Comparison of ENCODE assay signal across 1 mouse cellular context in the genomic region with DNA sequence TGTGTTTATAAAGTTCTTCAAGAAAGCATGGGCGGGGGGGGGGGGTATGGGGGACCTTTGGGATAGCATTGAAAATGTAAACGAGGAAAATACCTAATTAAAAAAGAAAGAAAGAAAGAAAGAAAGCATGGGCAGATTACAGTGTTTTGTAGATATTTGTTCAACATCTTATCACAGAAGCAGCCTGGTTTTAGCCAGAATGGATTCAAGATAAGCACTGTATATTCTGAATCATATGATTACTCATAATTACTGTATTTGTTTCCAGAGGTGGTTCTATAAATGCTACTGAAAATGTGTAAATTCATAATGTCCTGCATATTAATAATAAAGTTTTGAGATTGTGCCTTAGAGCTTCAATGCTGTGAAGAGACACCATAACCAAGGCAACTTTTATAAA.
A peak's percentile ranks its signal among the peaks of the same experiment; 100 is the strongest.
TF ChIP-seq lines count a peak whose summit lies in the region.

No protein-coding gene starts in this region.

TF ChIP-seq in MEL, 35 proteins besides CTCF, POLR2A, EP300 and RAD21:
- peak; percentile 37; the same call in 1 of the 2 replicates for TF ChIP-seq USF1 (IDR thresholded peaks at IDR 0.05; ENCODE audit: low read depth, low read length)
- TF ChIP-seq TAL1 (IDR thresholded peaks at IDR 0.05; ENCODE audit: low read length): peak; percentile 67
- TF ChIP-seq MYC (IDR thresholded peaks at IDR 0.05; ENCODE audit: low read depth, low read length): 0 out of 2 replicates have a peak, but pooled peaks have one; percentile 22
- TF ChIP-seq KAT2A (conservative IDR thresholded peaks at IDR 0.05; ENCODE audit: low read depth, low read length): no peak
- TF ChIP-seq TCF12 (IDR thresholded peaks at IDR 0.05; ENCODE audit: low read depth, low read length): peak; percentile 88
- peak; percentile 44 for TF ChIP-seq RCOR1 (IDR thresholded peaks at IDR 0.05; ENCODE audit: low read depth, low read length)
- peak; percentile 94 for TF ChIP-seq GATA1 (IDR thresholded peaks at IDR 0.05; ENCODE audit: low read depth, low read length)
- peak; percentile 85 for TF ChIP-seq ETS1 (IDR thresholded peaks at IDR 0.05; ENCODE audit: low read depth, low read length)
- TF ChIP-seq CHD1 (IDR thresholded peaks at IDR 0.05; ENCODE audit: low read depth, low read length): no peak
TF ChIP-seq in MEL: peak in this region for 7.
